Mouse (Mus musculus): ENCODE data around the gene Mllt1.

DNA sequence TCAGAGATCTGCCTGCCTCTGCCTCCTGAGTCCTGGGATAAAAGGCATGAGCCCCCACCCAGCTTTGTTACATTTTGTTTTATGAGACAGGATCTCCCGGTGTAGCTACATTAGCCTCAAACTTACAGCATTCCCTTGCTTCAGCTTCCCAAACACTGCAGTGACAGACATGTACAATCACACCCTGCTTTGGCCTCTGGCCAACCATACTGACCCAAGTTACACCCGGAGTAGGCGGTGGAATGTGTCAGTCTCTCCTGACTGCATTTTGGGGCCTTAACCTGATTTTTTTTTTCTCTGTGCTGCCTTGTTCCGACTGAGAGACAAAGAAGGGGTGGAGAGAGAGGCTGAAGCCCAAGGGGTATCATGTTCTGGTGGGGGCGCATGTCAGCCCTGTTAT, 50.9 kb downstream of the Mllt1 start:
- TF ChIP-seq POLR2A (IDR thresholded peaks at IDR 0.05; ENCODE audit: control insufficient read depth, extremely low read depth, insufficient read depth, low read length, poor library complexity) (no peak), CTCF (IDR thresholded peaks at IDR 0.05; ENCODE audit: borderline replicate concordance, control insufficient read depth, extremely low read depth, insufficient read depth, low read length, poor library complexity) (no peak)
